Mouse (Mus musculus) midbrain, embryonic 14.5 days (tissue): ENCODE results near the gene Tkfc. TPM values are rescaled to one million over a fixed set of nuclear protein-coding genes. Genes with fewer than 3 reads are reported as not detected.

Source experiments
- ATAC-seq: fragments of 200-750 bp; cut with Nextera tagmentation; 2 replicates; pipeline ENCODE4 v1.8.0; 2017; ENCODE audit warnings: moderate number of reproducible peaks, moderate library complexity; ENCODE audit not compliant: low FRiP score, low TSS enrichment
- DNase-seq: peaks from one replicate; pipeline ENCODE4 v3.0.0-alpha.2; 2015
- H3K27ac ChIP-seq: fragments of 300-500 bp; sonication (generic); replicated peaks from 2 replicates; pipeline ENCODE4 v1.5.1; 2014; ENCODE audit warnings: mild to moderate bottlenecking, low read depth, low read length, moderate library complexity
- H3K27me3 ChIP-seq: fragments of 300-500 bp; sonication (generic); 2 replicates; pipeline ENCODE4 v1.6.1; 2014; ENCODE audit warnings: low read length, control low read depth, mixed read lengths; ENCODE audit not compliant: control insufficient read depth, insufficient read depth
- H3K36me3 ChIP-seq: fragments of 300-500 bp; sonication (generic); 2 replicates; pipeline ENCODE4 v1.6.1; 2014; ENCODE audit warnings: low read length, control low read depth; ENCODE audit not compliant: control insufficient read depth, insufficient read depth
- H3K4me1 ChIP-seq: fragments of 300-500 bp; sonication (generic); 2 replicates; pipeline ENCODE4 v1.6.1; 2014; ENCODE audit warnings: mild to moderate bottlenecking, antibody characterized with exemption, low read length, control low read depth; ENCODE audit not compliant: control insufficient read depth, insufficient read depth
- H3K4me2 ChIP-seq: fragments of 300-500 bp; sonication (generic); 2 replicates; pipeline ENCODE4 v1.6.1; 2014; ENCODE audit warnings: mild to moderate bottlenecking, low read length, moderate library complexity
- H3K4me3 ChIP-seq: fragments of 300-500 bp; sonication (generic); replicated peaks from 2 replicates; pipeline ENCODE4 v1.5.1; 2014; ENCODE audit warnings: low read depth, low read length
- H3K9ac ChIP-seq: fragments of 300-500 bp; sonication (generic); replicated peaks from 2 replicates; pipeline ENCODE4 v1.6.1; 2014; ENCODE audit warnings: mild to moderate bottlenecking, low read length, moderate library complexity
- H3K9me3 ChIP-seq: fragments of 300-500 bp; sonication (generic); 2 replicates; pipeline ENCODE4 v1.6.1; 2016; ENCODE audit warnings: low read length, control low read depth, mixed read lengths; ENCODE audit not compliant: control insufficient read depth
- WGBS: fragments of 180-500 bp; shearing (Covaris S2); extraction: QIAGEN DNeasy Blood & Tissue Kit; methylation state at CpG from one replicate; pipeline ENCODE4 v1.1.7; 2014; 5-methylcytosine and 5-hydroxymethylcytosine counted together
- polyA plus RNA-seq: library from polyadenylated mRNA; unstranded; fragments of >200 nt; fragmentation: Nextera tagmentation; extraction: Ambion mirVana; gene quantifications from 2 replicates; pipeline ENCODE4 v1.2.1, GENCODE M21; 2014

Gene Tkfc
- polyA plus RNA-seq, 1 experiment from 2014 or later = 27.5 TPM

DNA sequence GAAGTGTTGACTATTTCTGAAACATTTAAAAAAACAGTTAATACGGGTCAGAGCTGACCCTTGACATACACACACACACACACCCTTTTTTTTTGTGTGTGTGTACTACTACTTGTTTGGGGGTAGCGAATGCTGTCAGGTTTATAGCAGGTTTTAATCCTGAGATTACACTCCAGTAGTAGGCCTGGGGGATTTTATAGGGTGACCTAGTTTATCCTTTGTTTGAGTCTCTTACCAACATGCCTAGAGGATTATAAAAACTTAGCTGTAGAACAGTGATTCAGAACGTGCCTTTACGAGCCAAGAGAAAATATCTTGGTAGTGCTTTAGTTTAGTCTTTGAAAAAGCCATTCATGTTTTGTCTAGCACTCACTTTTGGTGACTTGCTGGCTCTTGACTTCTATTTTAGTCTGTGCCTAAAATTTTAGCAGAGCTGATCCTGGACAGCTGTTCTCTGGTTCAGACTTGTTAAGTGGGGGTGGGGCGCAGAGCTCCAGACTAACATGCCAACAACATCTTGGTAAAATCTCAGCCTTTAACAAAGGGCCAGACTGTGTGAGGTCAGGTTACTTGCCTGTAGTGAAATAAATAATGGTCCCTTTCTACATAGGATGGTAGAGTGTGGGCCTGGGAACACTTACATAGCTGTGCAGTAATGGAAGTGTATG, 3.3 kb upstream of the Tkfc start:
- H3K9ac ChIP-seq = no peak overlapping the region
- H3K36me3 ChIP-seq = peaks cover 66% of the 10 kb centered on the region
- H3K27me3 ChIP-seq = no peaks in the 10 kb centered on the region
- no peak overlapping the region for H3K4me2 ChIP-seq
- peaks cover 16% of the 10 kb centered on the region for H3K4me1 ChIP-seq
- H3K9me3 ChIP-seq = no peaks in the 10 kb centered on the region
- DNase-seq (no peak), ATAC-seq (no peak)
- H3K27ac ChIP-seq = no peak overlapping the region
- WGBS = 96% methylated on average over 5 of the region's 5 CpGs
- no peak overlapping the region for H3K4me3 ChIP-seq

DNA sequence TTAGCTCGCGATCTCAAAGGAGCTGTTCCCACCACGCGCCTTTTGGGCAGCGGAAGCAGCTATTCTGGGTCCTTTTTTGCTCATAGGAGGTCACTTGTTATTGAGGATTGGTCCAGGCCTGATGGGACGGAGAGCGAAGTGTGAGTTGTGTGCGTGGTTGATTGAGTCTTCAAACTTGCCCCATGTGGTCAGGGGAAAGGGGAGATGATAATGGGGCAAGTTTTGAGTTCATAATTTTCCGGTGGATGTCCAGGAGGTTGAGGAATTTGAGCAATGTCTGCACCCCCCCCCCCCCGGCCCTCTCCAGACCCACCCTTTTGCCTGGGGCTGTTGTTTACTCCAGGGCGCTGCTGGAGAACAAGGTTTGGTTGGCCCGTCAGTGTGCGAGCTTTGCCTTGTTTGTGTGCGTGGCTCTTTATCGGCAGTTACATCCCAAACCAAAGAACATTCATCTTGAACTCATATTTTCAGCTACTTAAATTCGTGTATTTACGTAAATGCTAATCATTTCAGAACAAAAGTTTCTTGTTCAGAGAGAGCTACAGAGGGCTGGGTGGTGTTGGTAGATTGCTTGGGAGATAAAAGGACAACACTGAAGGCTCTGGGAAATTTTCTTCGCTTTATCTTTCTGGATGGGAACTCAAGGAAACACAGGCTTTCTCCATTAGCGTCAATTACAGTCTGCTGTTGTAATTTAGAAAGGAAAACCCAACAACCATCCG, 608 bp upstream of the Tkfc start:
- H3K9ac ChIP-seq = peak overlapping the region; percentile 86
- no peaks in the 10 kb centered on the region for H3K27me3 ChIP-seq
- no peaks in the 10 kb centered on the region for H3K9me3 ChIP-seq
- 8% methylated on average over 20 of the region's 20 CpGs for WGBS
- peak overlapping the region; percentile 88 for H3K4me3 ChIP-seq
- H3K27ac ChIP-seq = peak overlapping the region; percentile 78
- H3K4me1 ChIP-seq = peaks cover 26% of the 10 kb centered on the region
- ATAC-seq (0 out of 2 replicates have a peak, but pooled peaks have one; percentile 0), DNase-seq (peak; percentile 14)
- H3K4me2 ChIP-seq = peak overlapping the region; percentile 79
- peaks cover 40% of the 10 kb centered on the region for H3K36me3 ChIP-seq

DNA sequence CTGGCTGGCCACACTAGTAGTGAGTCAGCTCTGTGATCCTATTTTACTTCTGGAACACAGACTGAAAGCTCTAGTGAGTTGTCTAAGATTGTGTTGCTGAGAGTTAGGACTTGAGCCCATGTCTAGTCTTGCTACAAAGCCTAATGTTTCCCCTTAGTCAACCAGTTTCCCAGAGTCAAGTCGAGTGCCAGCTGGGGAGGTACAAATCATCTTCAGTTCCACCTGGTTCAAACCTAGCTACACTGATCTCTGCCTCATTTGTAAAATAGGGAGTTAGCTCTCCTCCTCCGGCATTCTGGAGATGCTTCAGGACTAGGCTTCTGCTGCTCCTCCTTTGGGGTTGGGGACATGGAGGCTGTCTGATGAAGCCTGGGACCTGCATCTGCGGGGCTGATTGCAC, 920 bp downstream of the Tkfc start:
- Histone ChIP-seq H3K36me3 (peaks cover 33% of the 10 kb centered on the region), H3K9me3 (no peaks in the 10 kb centered on the region), H3K27ac (peak overlapping the region; percentile 89), H3K9ac (peak overlapping the region; percentile 86), H3K27me3 (no peaks in the 10 kb centered on the region), H3K4me1 (peaks cover 26% of the 10 kb centered on the region), H3K4me2 (peak overlapping the region; percentile 79), H3K4me3 (peak overlapping the region; percentile 88)
- peak; percentile 11 for DNase-seq
- WGBS = 68% methylated on average over 3 of the region's 3 CpGs
- no peak for ATAC-seq

DNA sequence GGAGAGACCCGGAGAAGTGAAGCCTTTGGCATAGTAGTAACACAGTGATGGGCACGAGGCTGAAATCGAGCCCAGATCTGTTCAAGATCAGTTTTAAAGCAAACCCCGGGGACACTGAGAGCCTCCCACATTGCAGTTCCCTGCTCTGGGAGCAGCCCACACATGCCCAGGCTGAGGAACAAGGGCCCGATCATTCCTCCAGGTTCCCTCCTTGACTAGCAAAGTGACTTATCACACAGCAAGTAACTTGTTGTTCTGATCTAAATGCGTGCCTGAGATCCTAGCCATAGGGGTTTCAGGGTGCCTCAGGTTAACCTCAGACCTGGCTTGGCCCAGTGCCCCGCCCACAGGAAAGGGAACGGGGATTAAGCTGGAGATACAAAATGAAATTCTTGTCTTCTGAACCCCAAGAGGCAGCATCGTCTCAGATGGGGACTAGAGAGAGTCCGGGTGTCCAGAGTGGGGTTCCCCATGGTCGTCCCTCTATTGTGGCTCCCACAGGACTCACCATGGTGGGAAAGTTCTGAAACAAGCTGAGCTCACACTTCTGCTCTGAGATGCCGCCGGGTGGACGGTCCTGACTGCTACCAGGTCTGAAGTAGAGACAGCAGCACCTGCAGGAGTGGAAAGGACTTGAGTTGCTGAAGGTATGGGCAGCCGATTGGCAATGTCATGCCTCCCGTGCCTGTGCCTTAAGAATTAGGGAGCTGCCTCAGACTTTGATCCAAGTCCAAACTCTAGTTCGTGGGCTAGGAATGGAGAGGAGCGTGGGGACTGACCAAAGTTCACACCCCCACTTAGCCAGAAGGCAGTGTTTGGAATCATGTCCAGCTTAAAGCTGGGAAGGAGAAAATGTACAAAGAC, 1.6 kb downstream of the Tkfc start:
- H3K27ac ChIP-seq = no peak overlapping the region
- H3K4me1 ChIP-seq = peaks cover 26% of the 10 kb centered on the region
- ATAC-seq = no peak
- H3K9me3 ChIP-seq = no peaks in the 10 kb centered on the region
- no peak for DNase-seq
- peaks cover 31% of the 10 kb centered on the region for H3K36me3 ChIP-seq
- H3K27me3 ChIP-seq = no peaks in the 10 kb centered on the region
- WGBS = 89% methylated on average over 18 of the region's 18 CpGs
- H3K9ac ChIP-seq = no peak overlapping the region; the same call in 1 of the 2 replicates
- H3K4me2 ChIP-seq = peak overlapping the region; percentile 79; the same call in 1 of the 2 replicates
- no peak overlapping the region for H3K4me3 ChIP-seq

DNA sequence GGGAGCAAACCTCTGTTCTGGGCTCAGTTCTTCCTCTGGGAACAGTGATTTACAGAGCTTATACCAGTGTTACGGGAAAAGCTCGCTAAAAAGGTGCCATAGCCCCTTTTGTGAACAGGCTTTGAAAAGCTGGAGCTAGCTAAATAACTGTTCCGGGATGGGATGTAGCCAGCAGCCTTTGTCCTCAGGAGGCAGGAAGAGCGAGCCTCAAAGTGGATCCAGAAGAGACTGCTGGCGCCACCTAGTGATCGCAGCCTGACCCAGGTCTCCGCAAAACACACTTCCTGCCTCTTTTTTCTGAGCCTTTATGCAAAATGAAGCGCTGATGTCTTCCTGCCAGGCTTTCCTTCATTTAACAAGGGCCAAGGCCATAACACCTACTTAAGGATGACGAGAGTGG, 2.7 kb downstream of the Tkfc start:
- Histone ChIP-seq H3K36me3 (peaks cover 23% of the 10 kb centered on the region), H3K27ac (peak overlapping the region; percentile 97), H3K4me3 (peak overlapping the region; percentile 33), H3K9ac (peak overlapping the region; percentile 78), H3K9me3 (no peaks in the 10 kb centered on the region), H3K27me3 (no peaks in the 10 kb centered on the region), H3K4me2 (peak overlapping the region; percentile 68), H3K4me1 (peaks cover 26% of the 10 kb centered on the region)
- peak; percentile 96 for DNase-seq
- under 1% methylated on average over 9 of the region's 9 CpGs for WGBS
- ATAC-seq = peak; percentile 67; the same call in 1 of the 2 replicates

DNA sequence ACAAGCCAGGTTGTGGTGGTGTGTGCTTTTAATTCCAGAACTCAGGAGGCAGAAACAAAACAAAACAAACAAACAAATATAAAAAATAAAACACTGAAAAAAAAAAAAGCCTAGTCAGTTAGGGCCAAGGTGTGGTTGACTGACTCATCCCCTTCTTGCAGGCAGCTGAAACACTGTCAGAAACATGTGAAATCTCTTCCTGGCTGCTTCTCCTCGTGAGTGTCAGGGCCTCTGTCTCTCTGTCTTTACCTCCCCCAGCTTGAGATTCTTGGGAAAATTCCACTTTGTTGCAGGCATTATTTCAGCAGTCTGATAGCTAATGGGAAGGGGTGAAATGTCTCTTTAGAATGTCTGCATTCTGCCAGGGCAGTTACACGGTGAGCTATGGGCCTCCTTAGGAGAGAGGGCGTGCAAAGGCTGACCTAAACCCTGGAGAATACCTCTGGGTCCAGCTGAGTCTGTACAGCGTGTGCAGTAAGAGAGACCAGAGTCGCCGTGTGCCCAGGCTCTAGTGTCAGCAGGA, 3.1 kb downstream of the Tkfc start:
- no peak for DNase-seq
- no peaks in the 10 kb centered on the region for H3K9me3 ChIP-seq

DNA sequence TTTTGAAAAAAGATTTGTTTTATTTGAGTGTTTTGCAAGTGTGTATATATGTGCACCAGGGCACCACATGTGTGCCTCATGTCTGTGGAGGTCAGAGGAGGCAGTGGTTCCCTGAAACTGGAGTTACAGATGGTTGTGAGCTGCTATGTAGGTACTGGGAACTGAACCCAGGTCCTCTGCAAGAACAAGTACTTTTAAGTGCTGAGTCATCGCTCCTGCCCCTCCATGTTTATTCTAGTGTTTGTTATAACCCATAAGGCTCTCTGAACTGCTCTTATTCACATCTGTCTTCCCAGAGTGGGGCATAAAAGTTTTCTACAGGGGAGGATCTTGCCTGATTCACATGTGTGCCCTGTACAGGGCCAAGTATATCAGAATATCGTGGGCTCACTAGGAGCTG, 5.8 kb downstream of the Tkfc start:
- peaks cover 14% of the 10 kb centered on the region for H3K4me1 ChIP-seq
- peaks cover 27% of the 10 kb centered on the region for H3K36me3 ChIP-seq
- WGBS = 97% methylated on average over 2 of the region's 2 CpGs
- no peak overlapping the region for H3K27ac ChIP-seq
- H3K9ac ChIP-seq = no peak overlapping the region
- DNase-seq (no peak), ATAC-seq (no peak)
- H3K4me3 ChIP-seq = no peak overlapping the region
- H3K9me3 ChIP-seq = no peaks in the 10 kb centered on the region
- H3K27me3 ChIP-seq = no peaks in the 10 kb centered on the region
- H3K4me2 ChIP-seq = no peak overlapping the region

More for the DNA sequence above, 3.1 kb downstream of the Tkfc start:
- H3K9ac ChIP-seq = peak overlapping the region; percentile 78
- H3K4me2 ChIP-seq = peak overlapping the region; percentile 68
- WGBS = 0% methylated on average over 6 of the region's 6 CpGs
- H3K27ac ChIP-seq = peak overlapping the region; percentile 97
- H3K27me3 ChIP-seq = no peaks in the 10 kb centered on the region
- peaks cover 18% of the 10 kb centered on the region; the same call in 1 of the 2 replicates for H3K36me3 ChIP-seq
- H3K4me3 ChIP-seq = peak overlapping the region; percentile 33
- peaks cover 26% of the 10 kb centered on the region for H3K4me1 ChIP-seq
- ATAC-seq = peak; percentile 28; the same call in 1 of the 2 replicates

DNA sequence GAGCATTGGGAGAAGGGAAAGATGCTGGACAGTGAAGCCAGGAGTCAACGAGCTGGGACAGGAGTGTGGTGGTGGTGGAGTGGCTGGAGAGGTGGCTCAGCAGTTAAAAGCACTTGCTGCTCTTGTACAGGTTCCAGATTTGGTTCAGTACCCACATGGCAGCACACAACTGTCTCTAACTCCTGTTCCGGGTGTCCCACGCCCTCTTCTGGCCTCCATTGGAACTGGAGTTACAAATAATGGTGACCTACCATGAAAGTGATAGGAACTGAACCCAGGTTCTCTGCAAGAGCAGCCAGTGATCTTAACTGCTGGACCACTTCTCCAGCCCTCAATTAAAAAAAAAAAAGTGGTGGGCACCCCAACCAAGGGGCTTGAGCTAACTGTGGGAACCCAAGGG, 7.3 kb downstream of the Tkfc start:
- Histone ChIP-seq H3K27me3 (no peaks in the 10 kb centered on the region), H3K27ac (no peak overlapping the region), H3K4me1 (peaks cover 8% of the 10 kb centered on the region; the same call in 1 of the 2 replicates), H3K4me3 (no peak overlapping the region), H3K4me2 (no peak overlapping the region), H3K9me3 (no peaks in the 10 kb centered on the region), H3K9ac (no peak overlapping the region), H3K36me3 (peaks cover 39% of the 10 kb centered on the region)
- WGBS = 38% methylated on average over 3 of the region's 3 CpGs
- no peak for ATAC-seq
- DNase-seq = no peak
